Mouse (Mus musculus) spleen, adult 2 months (tissue): Measurements from ENCODE around the gene Spaca6.

ENCODE experiments used
- CTCF ChIP-seq: fragments of 200-500 bp; IDR thresholded peaks from 2 replicates; pipeline ENCODE4 v1.5.1; 2011; ENCODE audit warnings: mild to moderate bottlenecking, inconsistent platforms; ENCODE audit not compliant: insufficient read depth, insufficient read length, insufficient replicate concordance; ENCODE audit errors: extremely low read depth
- POLR2A ChIP-seq: fragments of 200-500 bp; IDR thresholded peaks from 2 replicates; pipeline ENCODE4 v1.6.1; 2011; ENCODE audit warnings: low read depth, low read length, inconsistent platforms

- TF ChIP-seq CTCF (no peak), POLR2A (no peak)
Observed at GRCm38 (mm10) chr17:17825921-17826591, 902 bp upstream of the Spaca6 start.
